Mouse (Mus musculus): ENCODE data around the gene Tor4a.
A peak's percentile ranks its signal among the peaks of the same experiment; 100 is the strongest.

The Tor4a gene

GRCm38 (mm10) chr2:25196172-25196954 is at the start of gene Tor4a:
TSS of gene Tor4a (minus strand) at chr2:25196886.
- DNase-seq (ENCODE audit: low spot score) = peak; percentile 49

GRCm38 (mm10) chr2:25244144-25244543 is 47.5 kb upstream of the Tor4a start:
- DNase-seq (ENCODE audit: low spot score) = no peak

- DNase-seq (ENCODE audit: low spot score) = no peak
These were observed 46.7 kb upstream of the Tor4a start for GRCm38 (mm10) chr2:25243342-25243741.

- peak; percentile 30 for DNase-seq (ENCODE audit: low spot score)
These were observed 45.4 kb upstream of the Tor4a start, which contains the start of the genes Rnf208 and Cysrt1 for GRCm38 (mm10) chr2:25242101-25242506. TSS of gene Rnf208 (plus strand) at chr2:25242255. TSS of gene Cysrt1 (minus strand) at chr2:25242452.

GRCm38 (mm10) chr2:25241438-25241775 is 44.7 kb upstream of the Tor4a start:
- no peak for DNase-seq (ENCODE audit: low spot score)

DNA sequence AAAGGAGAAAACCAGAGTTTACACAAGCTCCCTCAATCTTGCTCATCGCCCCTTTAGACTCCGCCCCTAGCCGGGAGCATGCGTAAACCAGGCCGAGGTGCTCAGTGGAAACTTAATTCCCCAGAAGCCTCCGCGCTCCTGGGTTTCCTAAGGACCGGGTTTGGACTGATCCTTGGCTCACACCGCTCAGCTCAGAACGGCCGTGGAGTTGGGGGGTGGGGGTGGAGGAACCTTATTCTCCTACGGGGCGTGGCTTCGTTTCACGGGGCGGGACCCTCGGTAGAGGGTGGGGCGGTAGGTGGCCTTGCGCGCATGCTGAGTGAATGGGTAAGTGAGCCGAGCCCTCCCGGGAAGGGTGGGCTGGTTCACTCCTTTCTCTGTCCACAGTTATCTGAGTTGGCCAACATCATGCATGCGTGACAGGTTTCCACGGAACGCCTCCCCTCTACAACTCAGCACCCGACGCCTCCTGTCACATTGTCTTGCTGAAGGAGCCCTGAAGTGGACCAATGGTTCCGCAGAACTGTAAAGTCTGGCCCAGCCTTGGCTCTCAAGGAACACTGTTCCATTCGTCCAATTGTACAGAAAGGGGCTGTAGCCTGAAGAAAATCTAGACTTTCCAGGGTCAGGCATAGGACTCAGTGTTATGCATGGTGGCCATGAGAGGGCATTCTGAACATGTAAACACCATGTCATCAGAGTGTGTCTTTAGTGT is 44.2 kb upstream of the Tor4a start:
- DNase-seq (ENCODE audit: low spot score) = peak; percentile 68

DNA sequence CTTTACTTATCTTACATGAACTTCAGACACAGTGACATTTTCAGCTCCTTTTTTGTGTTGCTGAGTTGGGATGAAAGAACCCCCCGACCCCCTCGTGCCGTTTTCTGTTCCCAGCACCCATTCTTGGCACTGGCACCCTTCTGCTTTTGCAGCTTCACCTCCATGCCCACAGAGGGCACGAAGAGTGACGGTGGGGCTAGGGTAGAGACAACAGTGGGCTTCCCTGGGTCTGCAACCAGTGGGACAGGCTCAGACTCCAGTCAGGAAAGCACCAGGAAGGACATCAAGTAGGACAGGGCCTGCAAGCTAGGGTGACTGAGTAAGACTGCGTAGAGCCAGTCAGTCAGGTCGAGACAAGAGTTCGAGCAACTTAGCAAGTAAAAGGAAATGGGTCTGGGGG is 43.6 kb upstream of the Tor4a start:
- no peak for DNase-seq (ENCODE audit: low spot score)

GRCm38 (mm10) chr2:25239766-25240165 is 43.1 kb upstream of the Tor4a start:
- no peak for DNase-seq (ENCODE audit: low spot score)

DNA sequence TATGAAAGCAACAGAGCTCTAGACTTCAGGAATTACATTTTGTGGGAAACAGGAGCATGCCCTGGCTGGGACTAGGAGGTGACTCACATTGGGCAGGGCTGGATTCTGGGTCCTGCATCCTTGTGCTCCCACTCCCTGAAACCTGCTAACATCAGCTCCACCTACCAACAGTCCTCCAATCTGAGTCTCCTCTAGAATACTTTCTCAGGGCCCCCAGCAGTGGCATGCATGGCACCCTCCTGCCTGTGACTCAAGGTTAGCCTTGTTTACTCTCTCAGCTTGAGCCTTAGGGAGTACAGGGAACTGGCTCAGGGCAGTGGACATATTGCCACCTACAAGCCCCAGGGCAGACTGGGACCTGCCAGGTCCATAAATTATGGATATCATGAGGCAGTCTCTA is 41.4 kb upstream of the Tor4a start:
- DNase-seq (ENCODE audit: low spot score) = no peak

DNA sequence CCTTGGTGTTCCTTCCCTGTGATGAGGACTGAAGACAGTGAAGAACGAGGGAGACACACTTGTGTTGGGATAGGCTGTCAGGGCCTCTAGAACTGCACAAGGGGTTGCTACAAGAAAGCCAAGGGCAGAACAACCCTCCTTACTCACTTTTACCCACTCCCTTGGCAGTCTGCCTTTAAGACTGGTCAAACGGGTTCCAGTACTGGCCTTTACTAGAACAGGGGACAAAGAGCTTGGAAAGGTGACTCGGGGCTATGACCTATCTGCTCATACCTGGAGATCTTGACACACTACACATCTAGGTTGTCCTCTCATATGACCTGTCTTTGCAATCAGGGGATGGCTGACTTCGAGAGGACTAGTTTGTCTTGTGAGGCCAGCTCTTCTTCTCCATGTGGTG is 40.8 kb upstream of the Tor4a start:
- no peak for DNase-seq (ENCODE audit: low spot score)

DNA sequence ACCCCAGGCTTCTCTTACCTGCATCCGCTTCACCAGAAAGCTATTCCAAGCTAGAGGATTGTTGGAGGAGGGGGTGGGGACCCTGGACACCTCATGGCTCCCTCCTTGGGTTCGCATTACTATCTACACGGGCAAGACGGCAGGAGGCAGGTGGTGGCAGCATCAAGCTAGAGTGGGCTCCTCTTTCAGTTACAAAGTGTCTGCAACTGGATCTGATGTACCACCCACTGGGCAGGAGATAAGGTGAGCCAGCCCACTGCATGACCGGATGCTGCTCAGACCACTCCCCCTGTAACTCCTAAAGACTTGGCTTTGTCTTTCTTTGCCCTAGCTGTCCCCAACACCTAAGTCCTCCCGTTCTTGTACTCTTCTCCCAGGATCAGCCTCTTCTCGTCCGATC is 39.9 kb upstream of the Tor4a start, which contains the start of gene Rnf224:
Gene Rnf224 (minus strand): TSS at position 174 of the 400 bp plus-strand sequence.
- no peak for DNase-seq (ENCODE audit: low spot score)

DNA sequence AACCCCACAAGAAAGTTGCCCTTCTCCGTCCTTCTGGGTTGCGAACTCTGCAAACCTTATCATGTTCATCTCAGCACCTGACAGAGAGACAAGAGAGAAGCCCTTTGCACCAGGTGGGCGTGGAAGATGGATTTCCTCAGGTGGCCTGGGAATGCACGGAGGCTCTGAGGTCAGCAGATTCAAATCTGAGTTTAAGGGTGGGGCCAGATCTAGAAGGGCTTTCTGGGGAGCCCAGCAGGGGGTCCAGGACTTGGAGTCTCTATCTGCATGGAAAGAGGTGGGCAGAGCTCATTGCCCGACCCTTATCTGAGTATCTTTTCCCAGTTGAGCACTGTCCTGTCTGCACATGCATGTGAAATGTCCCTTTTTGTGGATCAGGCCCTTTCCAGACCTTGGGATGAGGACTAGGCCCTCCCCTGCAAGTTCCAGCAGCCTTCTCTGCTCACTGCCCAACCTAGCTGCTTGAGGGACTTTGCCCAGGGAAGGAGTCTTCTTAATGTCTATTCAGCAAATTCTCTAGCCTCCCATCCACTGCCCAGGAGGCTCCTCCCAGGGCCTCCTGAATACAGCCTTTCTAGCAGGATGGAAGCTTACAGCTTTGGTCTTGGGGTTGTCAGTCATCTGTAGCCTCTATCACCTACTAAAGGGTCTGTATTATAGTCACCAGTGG is 38.0 kb upstream of the Tor4a start:
- no peak for DNase-seq (ENCODE audit: low spot score)

DNA sequence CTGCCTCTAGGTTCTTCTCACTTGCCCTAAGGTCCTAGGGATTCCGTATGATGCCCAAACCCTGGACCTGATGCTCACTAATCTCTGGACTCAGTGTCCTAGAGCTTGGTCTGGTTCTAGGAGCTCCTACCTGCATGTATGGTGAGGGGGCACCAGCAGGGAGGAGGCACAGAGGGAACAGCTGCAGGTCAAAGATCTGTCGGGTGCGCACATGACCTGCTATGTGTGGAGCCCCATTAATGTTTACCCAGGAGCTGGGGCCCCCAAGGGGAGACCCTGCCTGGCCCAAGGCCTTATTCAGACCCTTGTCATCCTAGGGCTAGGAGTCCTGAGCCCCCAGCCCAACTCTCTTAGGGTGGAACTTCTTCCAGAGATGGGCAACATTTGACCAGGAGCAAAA is 37.4 kb upstream of the Tor4a start, which contains the start of gene Slc34a3:
Gene Slc34a3 (minus strand): TSS at position 315 of the 400 bp plus-strand sequence.
- DNase-seq (ENCODE audit: low spot score) = no peak

- DNase-seq (ENCODE audit: low spot score) = no peak
These were observed 36.7 kb upstream of the Tor4a start for GRCm38 (mm10) chr2:25233421-25233820.

DNA sequence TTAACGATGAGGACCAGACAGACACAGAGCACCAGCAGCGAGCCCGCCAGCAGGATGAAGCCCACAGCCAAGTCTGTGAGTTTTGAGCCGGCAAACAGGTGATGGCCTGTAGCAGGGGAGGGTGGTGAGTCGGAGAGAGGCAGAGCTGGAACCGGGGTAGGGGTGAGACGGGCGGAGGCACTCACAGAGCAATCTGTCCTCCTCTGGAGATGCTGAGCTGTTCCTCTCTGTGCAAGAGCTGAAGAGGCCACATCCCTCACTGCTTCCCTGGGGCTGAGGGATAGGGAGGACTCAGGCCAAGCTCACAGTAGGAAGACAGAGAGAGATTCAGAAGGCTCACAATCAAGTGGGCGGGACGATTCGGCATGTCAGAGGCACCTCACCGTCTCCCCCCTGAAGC is 34.4 kb upstream of the Tor4a start:
- no peak for DNase-seq (ENCODE audit: low spot score)

DNA sequence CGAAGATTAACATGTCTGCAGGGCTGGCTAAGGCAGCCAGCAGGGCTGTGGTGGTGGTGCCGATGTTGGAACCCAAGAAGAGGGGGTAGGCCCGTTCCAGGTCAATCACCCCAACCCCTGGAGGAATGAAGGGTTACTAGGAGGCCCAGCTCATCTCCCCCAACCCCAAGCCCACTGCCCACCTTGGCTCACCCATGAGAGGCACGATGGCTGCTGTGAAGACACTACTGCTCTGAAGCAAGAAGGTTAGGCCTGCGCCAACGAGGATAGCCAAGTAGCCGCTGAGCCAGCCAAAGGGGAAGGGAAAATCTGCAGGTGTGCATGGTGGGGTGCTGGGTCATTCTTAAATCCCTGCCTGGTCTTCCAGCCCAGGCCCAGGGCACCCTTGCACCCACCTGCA is 33.9 kb upstream of the Tor4a start:
- no peak for DNase-seq (ENCODE audit: low spot score)

GRCm38 (mm10) chr2:25229582-25229981 is 32.9 kb upstream of the Tor4a start:
- DNase-seq (ENCODE audit: low spot score) = no peak

GRCm38 (mm10) chr2:25228995-25229530 is 32.4 kb upstream of the Tor4a start:
- no peak for DNase-seq (ENCODE audit: low spot score)

- DNase-seq (ENCODE audit: low spot score) = peak; percentile 86
These were observed 31.8 kb upstream of the Tor4a start for GRCm38 (mm10) chr2:25228431-25228889.

DNA sequence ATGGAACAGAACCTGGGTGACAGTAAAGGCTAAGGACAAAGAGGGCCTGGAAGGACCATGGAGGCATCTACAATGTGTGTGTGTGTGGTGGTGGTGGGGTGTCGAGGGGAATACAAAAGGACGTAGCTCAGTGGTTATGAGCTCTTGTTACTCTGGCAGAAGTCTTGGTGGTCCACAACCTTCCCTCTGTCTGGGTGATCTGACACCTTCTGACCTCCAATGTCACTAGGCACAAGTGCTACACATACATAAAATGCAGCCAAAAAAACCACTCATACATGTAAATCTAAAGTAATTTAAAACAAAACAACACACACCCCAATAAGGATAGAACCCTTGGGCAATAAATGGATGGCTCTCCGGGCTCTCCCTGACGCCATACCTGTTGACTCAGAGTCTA is 30.7 kb upstream of the Tor4a start:
- no peak for DNase-seq (ENCODE audit: low spot score)

- DNase-seq (ENCODE audit: low spot score) = no peak
These were observed 30.2 kb upstream of the Tor4a start for GRCm38 (mm10) chr2:25226864-25227263.

DNA sequence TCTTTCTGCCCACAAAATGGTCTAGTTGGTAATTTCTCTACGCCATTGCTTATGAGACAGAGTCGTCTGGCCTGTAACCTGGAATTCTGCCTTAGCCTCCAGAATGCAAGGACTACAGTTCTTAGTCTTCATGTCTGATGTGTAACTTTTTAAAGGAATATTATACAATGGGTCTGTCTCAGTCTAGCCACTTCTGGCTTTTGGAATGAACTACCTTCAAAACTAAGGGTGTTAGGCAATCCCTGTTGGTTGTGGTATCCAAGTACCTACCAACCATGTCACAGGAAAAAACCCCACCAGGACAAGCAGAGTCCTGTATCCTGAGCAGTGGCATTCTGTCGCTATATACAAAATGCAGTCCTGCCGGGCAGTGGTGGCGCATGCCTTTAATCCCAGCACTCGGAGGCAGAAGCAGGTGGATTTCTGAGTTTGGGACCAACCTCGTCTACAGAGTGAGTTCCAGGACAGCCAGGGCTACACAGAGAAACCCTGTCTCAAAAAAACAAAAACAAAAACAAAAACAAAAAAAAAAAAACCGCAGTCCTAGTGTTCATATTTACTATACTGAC is 29.2 kb upstream of the Tor4a start:
- no peak for DNase-seq (ENCODE audit: low spot score)
